Mouse (Mus musculus) liver, adult 2 months (tissue): ENCODE results near the gene Mark2.
A peak's percentile ranks its signal among the peaks of the same experiment; 100 is the strongest.

Experiments used
- CTCF ChIP-seq: fragments of 200-500 bp; IDR thresholded peaks from 2 replicates; pipeline ENCODE4 v1.5.1; 2011; ENCODE audit warnings: low read depth, low read length, control low read depth
- POLR2A ChIP-seq: fragments of 200-500 bp; IDR thresholded peaks from 2 replicates; pipeline ENCODE4 v1.6.1; 2011; ENCODE audit warnings: low read length, control low read depth; ENCODE audit not compliant: insufficient read depth; ENCODE audit errors: extremely low read depth

- peak; percentile 21; the same call in 1 of the 2 replicates for TF ChIP-seq CTCF
- TF ChIP-seq POLR2A = no peak
Measured at GRCm38 (mm10) chr19:7273486-7273885, 68.2 kb downstream of the Mark2 start.
